Mouse (Mus musculus): ENCODE measurements around the gene Ppm1j. TPM values are rescaled to one million over a fixed set of nuclear protein-coding genes. Genes with fewer than 3 reads are reported as not detected.

Gene Ppm1j
- total RNA-seq (2023), result not detected

GRCm38 (mm10) chr3:104780561-104781420, at the start of gene Ppm1j:
Gene Ppm1j (plus strand): TSS chr3:104781056.

DNA sequence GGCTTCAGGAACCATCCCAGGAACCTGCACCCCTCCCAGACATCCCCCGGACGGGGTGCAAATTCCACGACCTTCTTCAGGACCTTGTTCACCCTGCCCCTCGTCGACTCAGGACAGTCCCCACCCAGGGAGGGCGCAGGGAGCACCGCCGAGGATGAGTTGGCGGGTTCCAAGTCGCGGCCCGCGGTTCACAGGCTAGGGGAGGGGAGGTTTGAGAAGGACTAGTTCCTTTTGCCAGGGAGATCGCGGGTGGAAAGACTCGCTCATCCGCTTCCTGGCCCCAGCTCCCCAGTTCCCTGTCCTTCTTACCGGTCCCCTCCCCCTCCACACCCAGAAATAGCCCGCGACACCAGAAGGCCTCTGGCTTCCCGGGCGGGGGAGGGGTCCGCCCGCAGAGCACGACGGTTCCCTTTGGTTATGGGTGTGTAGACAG, 631 bp downstream of the Ppm1j start, which contains the start of gene Fam19a3:
TSS of gene Fam19a3 (minus strand) at position 370 of the 433 bp plus-strand sequence.

GRCm38 (mm10) chr3:104788075-104788474, 7.2 kb downstream of the Ppm1j start, which contains the start of gene Rhoc:
Gene Rhoc (plus strand): TSS chr3:104788375.

GRCm38 (mm10) chr3:104817991-104818748, 37.3 kb downstream of the Ppm1j start, which contains the start of gene Mov10:
Gene Mov10 (minus strand): TSS chr3:104818563.

Other genes starting within 250 kb of the Ppm1j start
- gene Slc16a1, start 142.4 kb upstream of the Ppm1j start, total RNA-seq (2023), result 1 to 10 TPM; 5.0 to 6.0 TPM
- gene Fam19a3, start 784 bp downstream of the Ppm1j start, total RNA-seq (2023), result not detected
- gene Rhoc, start 7.3 kb downstream of the Ppm1j start, total RNA-seq (2023), result 1 to 10 TPM; 7.5 to 7.6 TPM
- 10 to 100 TPM; 15.4 to 16.9 TPM for gene Mov10, start 37.5 kb downstream of the Ppm1j start, total RNA-seq (2023)
- 10 to 100 TPM; 22.9 to 29.7 TPM for gene St7l, start 82.9 kb downstream of the Ppm1j start, total RNA-seq (2023)
- gene Capza1, start 83.4 kb downstream of the Ppm1j start, total RNA-seq (2023), result 100 to 1,000 TPM; 202 TPM
- under 1 TPM; 0.21 to 0.97 TPM for gene Wnt2b, start 180.9 kb downstream of the Ppm1j start, total RNA-seq (2023)

All from monocyte, adult 59 days (primary cell).